Mouse (Mus musculus) fat pad, adult 2 months (tissue): ENCODE measurements around the gene Ntng1.

Source experiments
- DNase-seq: peaks from one replicate; pipeline ENCODE4 v3.0.0-alpha.2; 2011; ENCODE audit warnings: low read depth, low spot score; ENCODE audit errors: extremely low read depth

Ntng1 gene

DNA sequence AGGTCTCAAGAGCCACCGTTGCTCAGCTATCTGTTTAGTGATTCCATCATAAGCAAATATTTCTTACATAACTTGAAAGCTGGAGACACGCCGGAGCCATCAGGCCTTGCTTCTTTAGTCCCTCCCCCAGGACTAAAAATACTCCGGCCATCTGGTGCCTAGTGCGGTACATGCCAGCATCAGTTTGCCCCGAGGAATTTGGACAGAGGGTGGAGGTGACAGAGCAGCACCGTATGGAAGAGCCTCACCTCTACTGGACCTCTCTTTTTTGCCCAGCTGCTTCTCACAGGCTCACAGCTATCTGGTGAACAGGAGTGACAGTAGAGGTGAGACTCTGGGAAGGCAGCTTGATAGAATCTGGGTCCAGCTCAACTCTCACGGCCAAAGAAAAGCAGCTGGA is 211.6 kb downstream of the Ntng1 start:
- no peak for DNase-seq

DNA sequence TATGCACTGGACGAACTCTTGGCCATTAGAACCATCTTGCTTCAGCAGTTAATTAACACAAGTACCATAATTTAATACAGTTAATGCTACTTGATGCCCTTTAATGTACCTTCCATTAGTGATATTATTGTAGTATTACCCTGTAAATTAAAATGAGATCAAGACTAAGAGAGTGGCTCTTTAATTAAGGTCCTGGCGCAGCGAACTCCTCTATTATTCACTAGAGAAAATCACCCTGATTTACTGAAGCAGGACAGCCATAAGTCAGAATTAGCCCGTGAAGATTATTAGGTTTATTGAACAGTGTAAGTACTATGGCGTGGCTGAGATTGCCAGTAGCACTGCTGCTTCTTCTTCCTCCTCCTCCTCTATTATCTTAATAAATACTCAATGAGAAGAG is 212.8 kb downstream of the Ntng1 start:
- no peak for DNase-seq

DNA sequence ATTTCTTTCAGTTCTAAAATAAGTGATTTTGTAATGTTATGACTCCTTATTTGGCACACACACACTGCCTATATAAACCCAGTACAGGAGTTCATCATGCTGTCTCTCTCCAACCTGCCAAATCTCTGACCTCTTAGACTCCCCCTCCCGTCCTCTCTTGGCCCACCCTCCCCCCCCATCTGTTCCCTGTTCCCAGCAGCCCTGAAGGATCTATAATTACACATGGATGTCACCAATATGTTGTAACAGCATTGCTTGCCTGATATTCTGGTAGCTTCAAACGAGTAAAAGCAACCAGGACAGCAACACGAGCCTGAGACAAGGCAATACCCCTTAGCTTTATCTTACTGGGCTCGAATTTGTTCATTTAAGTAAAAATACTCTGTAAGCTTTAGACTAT is 220.0 kb downstream of the Ntng1 start:
- DNase-seq = no peak

DNA sequence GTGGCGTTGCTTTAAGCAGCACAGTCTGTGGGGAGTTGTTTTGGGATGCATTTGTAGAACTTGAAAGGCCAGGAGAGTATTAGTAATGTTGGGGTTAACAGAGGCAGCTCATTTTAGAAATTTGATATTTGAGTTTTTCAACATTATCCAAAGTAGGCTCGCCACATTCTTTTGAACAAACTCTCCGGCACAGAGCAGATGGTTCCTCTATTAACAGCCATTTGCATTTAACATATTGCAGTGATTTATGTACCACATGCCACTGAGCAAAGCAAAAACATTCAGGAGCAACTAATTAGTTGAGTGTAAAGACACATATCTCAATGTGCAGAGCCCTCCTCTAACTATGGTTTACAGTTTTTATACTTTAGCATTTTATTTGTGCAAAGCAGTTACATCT is 224.8 kb downstream of the Ntng1 start:
- DNase-seq = no peak

DNA sequence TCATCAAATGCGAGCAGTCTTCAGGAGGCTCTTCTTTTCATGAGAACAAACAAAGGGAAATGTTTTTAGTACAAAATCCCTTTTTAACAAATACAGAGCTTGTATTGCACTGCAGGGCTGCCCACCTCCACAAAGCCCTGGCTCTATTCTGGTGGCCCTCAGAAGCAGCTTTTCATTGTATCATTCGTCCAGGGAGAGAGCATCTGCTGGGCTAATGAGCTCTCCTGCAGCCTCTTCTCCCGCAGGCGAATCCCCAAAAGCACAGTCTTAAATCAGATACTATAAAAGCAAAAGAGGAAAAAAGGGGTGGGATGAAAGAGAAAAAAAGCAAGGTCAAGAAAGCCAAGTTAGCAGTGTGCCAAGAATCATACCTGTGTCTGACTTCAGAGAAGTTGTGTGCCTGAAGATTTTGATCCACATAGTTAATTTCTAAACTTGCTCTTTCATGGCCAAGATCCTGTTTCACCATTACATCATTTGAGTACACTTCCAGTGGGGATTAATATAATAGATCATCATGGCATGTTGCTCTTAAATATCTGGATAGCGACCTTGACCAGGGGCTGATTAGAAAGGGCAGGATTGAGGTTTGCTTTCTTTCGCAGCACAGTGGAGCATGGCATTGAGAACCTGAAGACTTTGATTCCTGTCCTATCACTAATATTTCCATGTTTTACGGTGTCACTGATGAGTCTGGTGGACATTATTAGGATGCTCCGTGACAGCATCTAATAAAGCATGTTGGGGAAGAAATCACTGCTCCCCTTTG is 225.7 kb downstream of the Ntng1 start:
- no peak for DNase-seq

DNA sequence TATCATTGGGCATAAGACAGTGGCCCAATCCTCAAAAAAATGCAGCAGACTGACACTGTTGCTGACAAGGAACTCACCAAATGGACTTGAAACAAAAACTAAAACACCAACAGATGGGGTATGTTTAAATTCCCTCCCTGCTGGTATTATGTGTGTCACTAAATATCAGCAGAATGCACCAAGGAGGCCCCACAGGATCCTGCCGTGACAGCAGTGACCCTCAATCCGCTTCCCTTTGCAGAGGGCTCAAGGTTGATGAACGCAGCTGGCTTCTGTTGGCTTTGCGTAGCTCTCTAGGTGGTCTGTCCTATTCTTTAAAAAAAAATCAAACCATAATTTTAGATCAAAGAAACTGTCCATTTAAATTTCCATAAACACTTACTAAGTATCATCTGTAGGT is 226.7 kb downstream of the Ntng1 start:
- no peak for DNase-seq

DNA sequence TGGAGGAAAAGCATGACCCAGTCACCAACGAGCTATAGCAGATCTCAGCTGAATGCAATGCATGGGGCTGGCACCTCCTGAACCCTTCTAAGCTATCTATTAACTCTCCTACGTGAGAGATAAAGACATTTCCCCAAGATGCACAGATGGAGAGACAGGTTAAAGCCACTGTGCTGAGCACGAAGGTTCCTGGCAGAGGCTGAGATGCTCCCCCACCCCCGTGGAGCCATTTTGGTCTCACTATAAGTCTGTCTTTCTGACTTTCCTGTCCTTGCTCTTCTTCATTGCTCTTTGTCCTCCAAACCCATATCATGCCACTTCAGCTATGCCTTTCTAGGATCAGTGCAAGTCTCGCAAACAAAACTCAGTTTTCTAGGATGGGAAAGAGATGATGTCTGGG is 229.6 kb downstream of the Ntng1 start:
- DNase-seq = no peak

DNA sequence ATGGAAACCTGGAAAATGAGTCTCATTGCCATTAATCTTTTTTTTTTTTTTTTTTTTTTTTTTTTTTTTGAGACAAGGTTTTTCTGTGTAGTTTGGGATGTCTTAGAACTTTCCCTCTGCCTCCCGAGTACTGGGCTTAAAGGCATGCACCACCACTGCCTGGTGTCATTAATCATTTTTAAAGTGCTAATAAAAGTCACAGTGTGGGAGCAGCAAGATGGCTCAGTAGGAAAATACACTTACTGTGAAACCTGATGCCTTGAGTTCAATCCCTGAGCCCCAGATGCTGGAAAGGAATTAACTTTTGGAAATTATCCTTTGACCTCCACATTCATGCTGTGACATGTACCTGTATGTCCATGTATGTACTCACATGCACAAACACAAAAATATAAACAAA is 253.2 kb downstream of the Ntng1 start:
- no peak for DNase-seq

DNA sequence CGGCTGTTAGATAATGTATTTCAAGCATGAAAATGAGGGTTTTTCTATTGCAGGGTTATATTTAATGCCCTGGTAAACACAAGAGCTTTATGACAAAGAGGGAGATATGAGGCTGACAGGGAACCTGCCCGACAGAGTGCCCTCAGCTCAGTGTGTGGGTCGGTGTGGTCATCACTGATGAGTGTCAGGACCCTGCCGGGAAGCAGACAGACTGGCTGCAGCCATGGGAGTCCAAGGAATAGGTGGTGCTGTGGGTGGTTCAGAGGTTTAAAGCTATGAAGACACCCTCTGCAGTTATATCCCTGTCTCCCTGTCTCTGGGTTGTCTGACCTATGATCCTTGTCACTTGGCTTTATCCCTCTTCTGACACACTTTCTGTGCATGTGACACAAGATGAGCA is 258.1 kb downstream of the Ntng1 start:
- no peak for DNase-seq

DNA sequence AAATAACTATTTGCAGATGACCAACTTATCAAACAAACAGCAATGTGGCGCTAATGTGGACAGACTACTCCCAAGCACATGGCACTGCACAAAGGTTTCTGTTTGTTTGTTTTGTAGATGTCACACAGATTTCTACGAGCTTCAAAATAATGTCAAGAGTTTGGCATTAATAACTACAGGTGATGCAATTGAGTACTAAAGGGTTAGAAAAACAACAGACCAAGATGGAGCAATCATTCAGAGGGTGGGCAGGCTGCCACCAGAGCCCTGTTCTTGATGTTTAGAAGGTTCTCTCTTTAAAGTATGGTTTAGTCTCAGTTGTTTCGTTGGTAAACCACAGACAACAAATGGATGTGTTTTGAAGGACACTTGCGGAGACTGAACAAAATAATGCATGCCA is 264.8 kb downstream of the Ntng1 start:
- DNase-seq = no peak

DNA sequence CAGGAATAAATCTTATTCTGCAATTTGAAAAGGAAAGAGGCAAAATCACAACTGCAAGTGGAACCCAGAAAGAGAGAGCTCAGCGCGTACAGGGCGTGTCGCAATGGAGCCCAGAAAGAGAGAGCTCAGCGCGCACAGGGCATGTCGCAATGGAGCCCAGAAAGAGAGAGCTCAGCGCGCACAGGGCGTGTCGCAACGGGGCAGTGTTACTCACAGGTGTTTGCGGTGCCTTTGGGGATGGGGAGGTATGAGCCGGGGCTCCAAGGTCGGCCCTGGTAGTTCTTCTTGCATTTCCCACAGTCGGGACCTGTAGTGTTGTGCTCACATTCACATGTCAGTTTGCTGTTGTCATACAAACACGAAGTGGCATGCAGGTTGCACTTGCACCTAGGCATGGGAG is 271.8 kb downstream of the Ntng1 start:
- no peak for DNase-seq

DNA sequence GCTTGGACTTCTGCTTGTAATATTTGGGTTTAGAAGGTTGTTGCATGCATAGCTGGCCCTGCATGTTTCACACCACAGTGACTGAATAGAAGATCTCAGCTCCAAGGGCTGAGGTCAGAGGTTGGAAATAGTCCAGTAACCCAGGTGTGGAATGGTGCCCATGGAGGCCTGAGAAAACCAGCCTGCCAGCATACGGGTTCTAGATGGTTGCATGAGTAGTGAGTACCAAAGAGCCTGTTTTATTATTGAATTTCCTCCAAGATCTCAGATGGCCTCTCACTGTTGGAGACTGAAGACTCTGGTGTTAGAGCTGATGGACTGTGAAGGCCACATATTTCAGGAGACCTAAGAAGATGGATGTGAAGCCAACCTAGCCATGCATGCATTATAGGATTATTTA is 285.5 kb downstream of the Ntng1 start:
- DNase-seq = no peak

DNA sequence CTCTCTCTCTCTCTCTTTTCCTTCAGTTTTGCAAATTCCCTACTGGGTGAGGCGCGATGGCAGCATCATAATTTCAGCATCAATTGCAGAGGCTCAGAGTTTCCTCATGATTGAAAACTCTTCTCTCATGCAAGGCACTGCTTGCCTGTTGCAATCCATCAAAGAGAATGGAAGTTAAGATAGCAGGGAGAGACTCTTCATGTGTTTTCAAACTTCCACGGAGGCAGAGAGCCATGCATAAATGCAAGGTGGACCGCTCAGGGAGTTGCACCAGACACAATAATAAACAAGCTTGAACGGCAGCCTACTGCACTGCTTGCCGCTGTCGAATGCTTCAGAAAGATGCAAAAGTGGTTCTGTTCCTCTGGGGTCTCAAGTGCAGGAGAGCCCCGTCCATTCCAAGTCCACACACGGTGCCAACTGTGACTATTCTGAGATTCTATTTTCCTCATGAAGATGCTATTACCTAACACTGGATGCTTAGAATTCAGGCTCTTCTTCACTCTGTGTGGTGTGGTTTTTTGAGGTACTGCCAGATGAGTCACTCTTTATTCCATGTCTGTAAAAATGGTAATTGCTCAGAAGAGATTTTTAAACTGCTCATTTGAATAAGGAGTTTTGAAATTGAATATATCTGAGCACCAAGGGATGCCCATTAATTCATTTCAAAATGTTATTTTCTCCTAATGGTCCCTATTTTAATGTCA is 289.2 kb downstream of the Ntng1 start:
- no peak for DNase-seq

DNA sequence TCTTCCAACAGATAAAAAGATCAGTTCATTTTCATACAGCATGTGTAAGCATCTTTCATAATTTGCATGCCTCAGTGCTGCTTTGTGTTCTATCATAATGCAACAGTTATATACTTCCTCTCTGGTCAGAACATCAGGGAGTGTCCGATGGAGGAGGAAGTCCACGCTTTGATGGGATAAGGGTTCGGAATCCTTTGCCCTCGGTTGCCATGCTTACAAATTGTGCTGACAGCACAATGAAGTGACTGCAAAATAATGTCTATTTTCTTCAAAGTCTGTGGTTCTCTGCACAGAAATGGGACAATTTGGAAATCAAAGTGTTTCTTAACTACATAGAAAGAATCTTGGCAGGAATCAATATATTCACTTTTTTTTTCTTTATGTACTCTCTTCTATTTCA is 297.2 kb downstream of the Ntng1 start:
- DNase-seq = no peak

DNA sequence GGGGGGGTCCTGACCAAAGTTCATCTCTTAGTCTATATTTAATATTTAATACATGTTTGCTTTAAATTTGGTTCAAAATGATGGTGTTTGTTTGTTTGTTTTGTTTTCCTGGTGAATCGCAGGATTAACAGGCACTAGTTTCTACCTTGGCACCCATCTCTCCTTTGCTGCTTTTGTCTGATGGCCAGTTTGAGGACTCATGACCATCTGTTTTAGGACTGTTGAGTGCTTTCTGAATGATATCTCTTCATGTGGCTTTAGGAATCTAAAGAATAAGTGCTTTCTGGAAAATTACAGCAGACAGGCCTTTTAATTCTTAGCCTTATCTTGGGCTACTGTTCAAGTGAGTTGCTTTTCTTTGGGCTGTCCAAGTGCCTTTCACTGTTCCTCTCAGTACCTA is 318.0 kb downstream of the Ntng1 start:
- no peak for DNase-seq

DNA sequence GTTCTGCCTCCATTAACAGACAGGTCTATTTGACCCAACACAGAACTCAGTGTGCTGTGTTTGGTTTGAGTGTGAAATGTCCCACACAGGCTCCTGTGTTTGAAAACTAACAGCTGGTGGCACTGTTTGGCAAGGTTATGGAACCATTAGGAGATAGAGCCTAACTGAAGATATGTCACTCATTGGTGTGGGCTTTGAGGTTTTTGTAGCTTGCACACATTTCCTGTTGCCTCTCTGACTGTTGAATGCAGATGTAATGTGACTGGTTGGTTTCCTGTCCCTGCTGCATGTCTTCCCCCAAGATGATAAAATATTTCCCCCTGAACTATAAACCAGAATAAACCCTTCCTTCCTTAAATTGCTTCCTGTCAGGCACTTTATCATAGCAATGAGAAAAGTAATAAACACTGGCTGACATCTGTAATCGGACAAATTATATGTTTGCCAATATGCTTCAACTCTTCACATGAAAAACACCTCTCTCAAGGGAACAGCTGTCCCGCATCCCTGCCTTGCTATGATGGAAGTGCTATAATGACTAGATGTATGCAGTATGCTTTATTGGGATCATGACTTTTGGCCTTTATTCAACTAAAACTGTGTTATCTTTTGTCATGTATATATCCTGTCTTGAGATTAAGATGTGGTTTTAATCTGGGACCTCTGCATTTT is 320.9 kb downstream of the Ntng1 start:
- no peak for DNase-seq

DNA sequence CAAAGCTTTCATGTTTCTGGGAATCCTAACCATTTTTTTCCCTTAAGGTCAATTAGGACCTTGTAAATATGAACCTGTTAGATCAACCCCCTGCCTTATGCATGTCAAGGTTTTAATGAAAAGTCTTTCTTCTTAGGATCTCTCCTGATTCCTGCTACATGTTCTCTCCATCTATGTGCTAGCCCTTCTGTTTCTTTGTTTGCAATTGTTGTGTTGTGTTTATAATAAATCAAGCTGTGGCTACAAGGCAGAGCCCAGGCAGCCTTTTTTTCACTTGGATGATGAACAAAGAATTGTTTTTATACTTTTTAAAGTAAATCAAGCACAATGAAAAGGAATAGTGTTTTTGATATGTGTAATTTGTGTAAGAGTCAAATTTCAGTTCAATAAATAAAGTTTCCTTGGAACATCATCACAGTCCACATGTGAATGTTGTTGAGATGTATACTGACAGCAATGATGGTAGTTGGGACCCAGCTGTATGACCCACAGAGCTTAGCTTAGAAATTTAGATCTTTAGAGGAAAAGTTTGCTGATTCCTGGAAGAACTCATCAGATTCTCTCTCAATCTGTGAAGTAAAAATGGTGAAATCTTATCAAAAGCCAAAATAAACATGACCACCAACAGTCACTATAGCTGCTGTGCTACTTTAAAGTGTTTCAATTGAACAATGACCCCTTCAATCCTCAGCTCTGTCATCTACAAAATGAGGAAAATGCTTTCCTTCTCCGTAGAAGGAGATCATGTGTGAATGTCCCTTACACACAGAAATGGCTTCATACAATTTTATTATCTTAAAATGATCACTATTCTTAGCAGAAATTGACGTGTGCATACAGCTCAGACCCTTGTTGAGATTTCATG is 324.8 kb downstream of the Ntng1 start:
- DNase-seq = no peak

DNA sequence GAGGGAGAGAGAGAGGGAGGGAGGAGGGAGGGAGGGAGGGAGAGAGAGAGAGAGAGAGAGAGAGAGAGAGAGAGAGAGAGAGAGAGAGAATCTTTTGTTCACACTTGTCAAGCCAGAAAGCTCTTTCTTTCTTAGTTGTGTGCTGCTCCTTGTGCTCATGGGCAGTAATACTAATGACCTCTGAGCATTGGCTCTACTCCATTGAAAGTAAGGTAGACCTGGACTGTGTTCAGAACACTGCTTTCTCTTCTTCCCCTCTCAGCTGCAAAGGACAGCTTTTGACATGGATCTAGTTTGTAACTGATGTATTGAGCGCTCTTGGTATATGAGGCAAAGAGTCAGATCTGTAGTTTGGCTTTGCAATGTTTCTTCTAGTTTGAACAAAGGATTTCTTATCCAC is 334.7 kb downstream of the Ntng1 start:
- no peak for DNase-seq

DNA sequence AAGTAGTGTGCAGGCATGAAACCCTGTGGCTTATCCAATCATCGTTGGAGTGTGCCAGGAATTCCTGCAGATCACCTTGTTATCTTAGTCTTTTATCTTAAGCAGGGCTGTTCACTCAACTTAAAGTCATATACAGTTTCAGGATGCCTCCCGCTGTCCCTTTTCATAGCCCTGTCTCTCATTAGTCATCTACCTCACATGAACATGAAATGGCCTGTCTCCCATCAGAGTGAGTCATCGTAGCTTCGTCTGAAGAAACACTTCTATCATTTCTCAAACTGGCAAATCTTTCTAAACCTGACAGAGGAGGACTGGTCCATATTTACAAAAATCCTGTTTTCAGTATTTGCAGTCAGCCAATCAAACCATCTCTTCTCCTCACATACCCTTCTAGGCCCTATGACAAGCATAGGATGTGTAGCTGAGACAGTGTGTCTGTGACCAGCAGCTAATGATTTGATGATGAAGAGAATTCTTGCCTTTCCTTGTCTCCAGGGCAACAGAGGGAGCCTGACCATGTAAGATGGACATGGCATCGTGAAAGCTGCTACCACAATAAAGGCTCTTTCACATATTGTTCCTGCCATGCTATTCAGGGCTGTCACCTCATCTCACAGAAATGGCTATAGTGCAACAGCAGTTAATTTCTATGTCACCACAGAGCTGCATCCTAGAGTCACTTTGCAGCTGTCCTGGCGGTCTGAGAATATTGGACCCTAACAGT is 336.4 kb downstream of the Ntng1 start:
- no peak for DNase-seq

DNA sequence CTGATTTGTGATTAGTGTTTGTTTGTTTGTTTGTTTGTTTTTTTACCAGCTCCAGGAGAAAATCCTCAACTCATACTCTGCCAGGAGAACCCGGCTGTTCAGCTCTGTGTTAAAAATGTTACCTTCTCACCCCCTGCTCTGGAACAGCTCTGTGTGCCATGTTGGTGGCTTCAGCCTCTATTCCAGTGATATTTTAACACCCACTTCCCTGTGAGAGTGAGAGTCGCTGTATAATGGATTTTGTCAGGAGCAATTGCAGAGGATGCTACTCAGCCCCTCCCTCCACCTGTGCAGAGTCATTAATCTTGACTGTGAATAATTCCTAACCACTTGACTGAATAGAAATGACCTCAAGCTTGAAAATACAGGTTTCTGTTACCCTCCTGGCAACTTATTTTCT is 339.7 kb downstream of the Ntng1 start:
- DNase-seq = no peak

DNA sequence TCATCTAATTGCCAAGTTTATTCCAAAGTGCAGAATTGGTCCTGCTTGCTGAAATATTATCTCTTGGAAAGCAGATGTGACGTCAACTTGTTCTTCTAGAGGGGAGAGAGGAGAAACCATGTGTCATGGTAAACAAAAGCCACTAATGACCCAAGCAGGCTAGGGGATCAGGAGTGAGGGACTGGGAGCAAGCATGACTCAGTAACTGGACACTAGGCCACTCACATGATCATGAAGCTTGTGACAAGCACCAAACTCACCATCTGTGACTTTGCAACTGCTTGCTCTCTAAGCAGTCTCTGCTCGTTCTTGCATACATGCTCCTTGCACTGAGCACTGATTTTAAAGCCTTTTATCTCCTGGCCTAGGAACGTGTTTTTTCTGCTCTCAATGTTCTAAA is 340.2 kb downstream of the Ntng1 start:
- no peak for DNase-seq
